Mouse (Mus musculus): ENCODE data around the gene Fam171a1. TPM values are rescaled to one million over a fixed set of nuclear protein-coding genes. Genes with fewer than 3 reads are reported as not detected.
"Not testable (repeated sequence)": the region's sequence is repeated elsewhere in the genome, so short reads cannot be mapped to it uniquely, and the experiment has no call there.

Gene Fam171a1
- polyA plus RNA-seq, 1 experiment from 2014 or later, result 31.2 TPM

GRCm38 (mm10) chr2:3180550-3180949, 66.5 kb downstream of the Fam171a1 start:
- Histone ChIP-seq H3K27me3 (no peaks in the 10 kb centered on the region), H3K36me3 (no peaks in the 10 kb centered on the region; the same call in 1 of the 2 replicates), H3K4me3 (no peak overlapping the region), H3K27ac (replicated peaks) (no peak overlapping the region), H3K4me1 (no peaks in the 10 kb centered on the region), H3K9me3 (no peaks in the 10 kb centered on the region), H3K9ac (replicated peaks) (no peak overlapping the region), H3K4me2 (replicated peaks) (no peak overlapping the region)
- WGBS, result 89% methylated on average over 4 of the region's 4 CpGs
- no peak for ATAC-seq (replicated peaks)

- H3K4me2 ChIP-seq (replicated peaks), result no peak overlapping the region
- ATAC-seq (replicated peaks), result no peak
- H3K4me3 ChIP-seq, result no peak overlapping the region
- no peaks in the 10 kb centered on the region for H3K4me1 ChIP-seq
- H3K9me3 ChIP-seq, result no peaks in the 10 kb centered on the region
- WGBS, result 80% methylated on average over 5 of the region's 5 CpGs
- H3K27me3 ChIP-seq, result no peaks in the 10 kb centered on the region
- H3K36me3 ChIP-seq, result peaks cover 3% of the 10 kb centered on the region; the same call in 1 of the 2 replicates
- no peak overlapping the region for H3K9ac ChIP-seq (replicated peaks)
- H3K27ac ChIP-seq (replicated peaks), result no peak overlapping the region
These were observed 69.6 kb downstream of the Fam171a1 start for GRCm38 (mm10) chr2:3183656-3184055.

GRCm38 (mm10) chr2:3185335-3185734, 71.3 kb downstream of the Fam171a1 start:
- ATAC-seq (replicated peaks), result no peak
- 91% methylated on average over 5 of the region's 5 CpGs for whole genome bisulfite sequencing
- no peak overlapping the region for H3K4me2 ChIP-seq (replicated peaks)

DNA sequence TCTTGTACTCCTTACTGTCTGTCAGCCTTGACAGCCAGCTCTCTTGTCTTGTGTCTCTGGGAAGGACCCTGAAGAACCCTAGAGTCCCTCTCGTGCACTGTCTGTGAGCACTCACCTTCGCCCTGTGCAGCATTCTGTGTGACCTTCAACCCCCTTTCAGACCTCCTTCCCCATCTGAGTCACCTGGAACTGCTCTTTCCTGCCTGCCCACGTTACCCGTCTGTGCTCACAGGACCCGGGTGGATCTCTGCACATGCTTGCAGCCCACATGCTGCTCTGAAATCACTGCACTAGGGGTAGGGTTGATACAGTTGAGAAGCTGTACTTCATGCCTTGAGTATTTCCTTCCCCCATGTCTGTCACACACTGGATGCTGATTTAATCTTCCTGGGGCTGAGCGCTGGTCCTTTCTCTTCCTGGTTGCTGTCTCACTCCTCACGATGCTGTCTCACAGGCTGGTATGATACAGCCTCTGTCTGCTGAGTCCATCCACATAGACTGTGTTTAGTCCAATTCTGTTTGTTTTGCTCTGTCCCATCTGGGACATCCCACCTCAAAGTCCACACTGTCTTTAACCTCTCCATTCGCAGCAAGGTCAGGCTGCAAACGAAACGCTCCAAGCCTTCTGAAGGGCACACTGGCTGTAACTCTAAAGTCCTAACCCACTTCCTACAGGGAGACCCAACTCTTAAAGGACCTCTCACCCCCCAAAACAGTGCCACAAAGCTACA, 74.9 kb downstream of the Fam171a1 start:
- ATAC-seq (replicated peaks), result no peak
- H3K4me1 ChIP-seq, result no peaks in the 10 kb centered on the region
- no peak overlapping the region for H3K4me2 ChIP-seq (replicated peaks)
- H3K9me3 ChIP-seq, result no peaks in the 10 kb centered on the region
- H3K36me3 ChIP-seq, result peaks cover 3% of the 10 kb centered on the region; the same call in 1 of the 2 replicates
- no peak overlapping the region for H3K27ac ChIP-seq (replicated peaks)
- H3K27me3 ChIP-seq, result no peaks in the 10 kb centered on the region
- H3K9ac ChIP-seq (replicated peaks), result no peak overlapping the region
- 90% methylated on average over 10 of the region's 10 CpGs for WGBS
- H3K4me3 ChIP-seq, result no peak overlapping the region

More at GRCm38 (mm10) chr2:3185335-3185734, 71.3 kb downstream of the Fam171a1 start:
- Histone ChIP-seq H3K36me3 (peaks cover 3% of the 10 kb centered on the region; the same call in 1 of the 2 replicates), H3K4me1 (no peaks in the 10 kb centered on the region), H3K4me3 (no peak overlapping the region), H3K9me3 (no peaks in the 10 kb centered on the region), H3K27me3 (no peaks in the 10 kb centered on the region), H3K9ac (replicated peaks) (no peak overlapping the region), H3K27ac (replicated peaks) (no peak overlapping the region)

DNA sequence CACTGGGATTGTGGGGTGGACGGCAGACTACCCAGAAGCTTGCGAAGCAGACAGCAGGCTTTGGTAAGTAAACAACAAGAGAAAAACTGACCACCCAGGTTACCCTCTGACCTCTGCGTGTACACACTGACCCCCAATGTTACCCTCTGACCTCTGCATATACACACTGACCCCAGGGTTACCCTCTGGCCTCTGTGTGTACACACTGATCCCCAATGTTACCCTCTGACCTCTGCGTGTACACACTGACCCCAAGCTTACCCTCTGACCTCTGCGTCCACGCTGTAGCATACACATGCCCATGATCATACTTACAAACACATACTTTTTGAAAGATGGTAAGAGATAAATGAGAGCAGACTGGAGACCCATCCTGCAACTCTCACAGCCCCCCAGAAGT, 77.1 kb downstream of the Fam171a1 start:
- WGBS, result 94% methylated on average over 6 of the region's 6 CpGs
- ATAC-seq (replicated peaks), result no peak
- H3K4me3 ChIP-seq, result no peak overlapping the region
- H3K4me1 ChIP-seq, result no peaks in the 10 kb centered on the region
- H3K27me3 ChIP-seq, result no peaks in the 10 kb centered on the region
- no peaks in the 10 kb centered on the region for H3K9me3 ChIP-seq
- H3K9ac ChIP-seq (replicated peaks), result no peak overlapping the region
- peaks cover 3% of the 10 kb centered on the region; the same call in 1 of the 2 replicates for H3K36me3 ChIP-seq
- no peak overlapping the region for H3K27ac ChIP-seq (replicated peaks)
- no peak overlapping the region for H3K4me2 ChIP-seq (replicated peaks)

DNA sequence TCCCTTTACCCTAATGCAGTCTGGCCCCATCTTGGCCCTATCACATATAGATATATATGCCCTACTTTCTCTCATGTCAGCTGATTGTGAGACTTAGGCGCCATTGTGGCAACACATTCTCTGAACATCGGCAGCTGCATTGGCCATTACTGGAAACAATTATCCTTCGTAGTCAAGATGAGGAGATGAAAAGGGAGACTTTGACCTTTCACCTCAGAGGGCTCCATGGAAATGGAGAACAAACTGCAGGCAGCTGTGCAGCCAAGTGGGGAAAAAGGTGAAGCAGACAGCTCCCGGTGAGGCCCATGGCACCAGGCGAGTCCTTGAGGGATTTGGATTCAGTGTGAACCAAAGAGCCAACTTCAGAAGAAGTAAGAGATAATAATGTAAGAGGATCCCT, 81.5 kb downstream of the Fam171a1 start:
- Histone ChIP-seq H3K4me2 (replicated peaks) (no peak overlapping the region), H3K9ac (replicated peaks) (no peak overlapping the region), H3K4me1 (no peaks in the 10 kb centered on the region), H3K27ac (replicated peaks) (no peak overlapping the region), H3K4me3 (no peak overlapping the region), H3K9me3 (no peaks in the 10 kb centered on the region), H3K27me3 (no peaks in the 10 kb centered on the region), H3K36me3 (peaks cover 9% of the 10 kb centered on the region; the same call in 1 of the 2 replicates)
- ATAC-seq (replicated peaks), result no peak
- WGBS, result 75% methylated on average over 5 of the region's 5 CpGs

DNA sequence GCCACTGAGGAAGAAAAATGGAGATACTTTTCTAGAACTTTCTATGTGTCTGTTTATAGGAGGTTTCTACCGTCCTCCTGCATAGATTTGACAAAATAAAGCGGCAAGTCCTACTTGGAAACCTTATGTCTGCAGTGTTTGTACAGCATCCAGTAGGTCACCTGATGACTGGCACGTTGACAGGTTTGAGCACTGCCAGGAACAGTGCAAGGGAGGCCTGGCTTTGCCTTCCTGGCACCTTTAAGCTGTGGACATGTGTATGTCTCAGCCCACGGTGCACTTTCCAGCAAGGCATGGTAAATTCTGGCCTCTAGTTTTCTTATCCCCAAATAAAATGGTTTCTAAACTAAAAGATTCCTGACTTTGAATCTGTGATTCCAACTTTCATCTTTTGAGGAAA, 86.4 kb downstream of the Fam171a1 start:
- Histone ChIP-seq H3K27ac (replicated peaks) (no peak overlapping the region), H3K4me1 (no peaks in the 10 kb centered on the region), H3K4me3 (no peak overlapping the region), H3K4me2 (replicated peaks) (no peak overlapping the region), H3K9ac (replicated peaks) (no peak overlapping the region), H3K36me3 (peaks cover 12% of the 10 kb centered on the region; the same call in 1 of the 2 replicates), H3K27me3 (no peaks in the 10 kb centered on the region), H3K9me3 (no peaks in the 10 kb centered on the region)
- 94% methylated on average over 4 of the region's 4 CpGs for WGBS
- no peak for ATAC-seq (replicated peaks)

GRCm38 (mm10) chr2:3206975-3207642, 93.1 kb downstream of the Fam171a1 start:
- ATAC-seq (replicated peaks), result no peak
- Histone ChIP-seq H3K9me3 (no peaks in the 10 kb centered on the region), H3K4me1 (no peaks in the 10 kb centered on the region), H3K36me3 (no peaks in the 10 kb centered on the region), H3K27me3 (no peaks in the 10 kb centered on the region), H3K4me3 (no peak overlapping the region), H3K9ac (replicated peaks) (no peak overlapping the region), H3K4me2 (replicated peaks) (no peak overlapping the region), H3K27ac (replicated peaks) (no peak overlapping the region)
- WGBS, result 90% methylated on average over 9 of the region's 9 CpGs

DNA sequence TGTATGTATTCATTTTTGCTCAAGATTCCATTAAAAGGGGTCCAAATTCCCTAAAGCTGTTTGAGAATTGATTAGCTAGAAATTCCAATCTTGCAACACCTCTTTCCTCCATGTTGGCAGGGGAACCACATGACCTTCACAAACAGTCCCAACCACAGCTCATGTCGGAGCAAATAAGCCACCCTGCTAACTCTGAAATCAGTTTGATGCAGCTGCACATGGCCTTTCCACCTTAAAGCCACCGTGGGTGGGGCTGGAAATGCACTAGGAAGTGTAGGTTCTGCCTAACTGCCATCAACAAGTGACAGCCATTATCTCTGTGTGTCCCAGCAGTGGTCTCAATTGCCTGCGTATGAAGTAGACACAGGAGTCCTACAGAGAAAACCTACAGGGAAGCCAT, 101.5 kb downstream of the Fam171a1 start:
- H3K36me3 ChIP-seq, result no peaks in the 10 kb centered on the region
- H3K4me1 ChIP-seq, result no peaks in the 10 kb centered on the region
- no peak overlapping the region for H3K4me2 ChIP-seq (replicated peaks)
- H3K27ac ChIP-seq (replicated peaks), result no peak overlapping the region
- no peaks in the 10 kb centered on the region for H3K27me3 ChIP-seq
- H3K9me3 ChIP-seq, result no peaks in the 10 kb centered on the region
- no peak overlapping the region for H3K9ac ChIP-seq (replicated peaks)
- ATAC-seq (replicated peaks), result no peak
- WGBS, result 82% methylated on average over 3 of the region's 3 CpGs
- H3K4me3 ChIP-seq, result no peak overlapping the region

GRCm38 (mm10) chr2:3216617-3217016, 102.6 kb downstream of the Fam171a1 start:
- Histone ChIP-seq H3K4me2 (replicated peaks) (no peak overlapping the region), H3K27ac (replicated peaks) (no peak overlapping the region), H3K36me3 (no peaks in the 10 kb centered on the region), H3K9ac (replicated peaks) (no peak overlapping the region), H3K4me1 (no peaks in the 10 kb centered on the region), H3K27me3 (no peaks in the 10 kb centered on the region), H3K4me3 (no peak overlapping the region), H3K9me3 (no peaks in the 10 kb centered on the region)
- 78% methylated on average over 10 of the region's 10 CpGs for WGBS
- ATAC-seq (replicated peaks), result no peak

GRCm38 (mm10) chr2:3217577-3217976, 103.6 kb downstream of the Fam171a1 start:
- not testable (repeated sequence) for H3K27ac ChIP-seq (replicated peaks); H3K4me3 ChIP-seq; H3K27me3 ChIP-seq; ATAC-seq (replicated peaks); H3K4me2 ChIP-seq (replicated peaks); H3K9me3 ChIP-seq; H3K36me3 ChIP-seq; H3K4me1 ChIP-seq; H3K9ac ChIP-seq (replicated peaks)
- 98% methylated on average over 3 of the region's 3 CpGs for WGBS

DNA sequence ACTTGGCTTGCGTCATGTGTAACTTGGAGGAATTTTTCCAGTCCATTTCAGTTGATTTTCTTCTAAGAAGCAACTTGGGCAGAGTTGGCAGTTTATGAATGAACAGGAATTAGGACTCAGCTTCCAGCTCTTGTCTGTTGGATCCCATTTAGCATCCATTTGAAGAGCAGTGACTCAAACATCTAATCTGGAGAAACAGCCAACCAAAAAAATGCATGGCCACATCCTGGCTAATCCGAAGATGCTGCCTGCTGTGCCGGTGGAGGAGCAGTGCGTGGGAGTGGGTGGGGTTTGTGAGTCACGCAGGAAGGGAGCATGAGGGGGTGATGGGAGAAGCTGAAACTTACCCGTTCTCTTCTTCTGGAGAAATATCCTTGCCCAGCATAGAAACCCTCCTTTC, 104.2 kb downstream of the Fam171a1 start:
- no peaks in the 10 kb centered on the region for H3K36me3 ChIP-seq
- H3K9me3 ChIP-seq, result no peaks in the 10 kb centered on the region
- H3K9ac ChIP-seq (replicated peaks), result no peak overlapping the region
- ATAC-seq (replicated peaks), result no peak
- no peak overlapping the region for H3K4me3 ChIP-seq
- no peaks in the 10 kb centered on the region for H3K27me3 ChIP-seq
- H3K27ac ChIP-seq (replicated peaks), result no peak overlapping the region
- 76% methylated on average over 6 of the region's 6 CpGs for WGBS
- no peak overlapping the region for H3K4me2 ChIP-seq (replicated peaks)
- H3K4me1 ChIP-seq, result no peaks in the 10 kb centered on the region

Measured in forebrain, embryonic 15.5 days (tissue).